Mouse (Mus musculus) frontal cortex, adult (tissue): ENCODE measurements around the gene Dnajc13.

Experiments
- ATAC-seq: cut with Nextera tagmentation; 2 replicates; pipeline ENCODE4 v1.9.2; 2017; ENCODE audit warnings: mild to moderate bottlenecking, moderate library complexity, mixed read lengths; ENCODE audit not compliant: low TSS enrichment

Gene Dnajc13

DNA sequence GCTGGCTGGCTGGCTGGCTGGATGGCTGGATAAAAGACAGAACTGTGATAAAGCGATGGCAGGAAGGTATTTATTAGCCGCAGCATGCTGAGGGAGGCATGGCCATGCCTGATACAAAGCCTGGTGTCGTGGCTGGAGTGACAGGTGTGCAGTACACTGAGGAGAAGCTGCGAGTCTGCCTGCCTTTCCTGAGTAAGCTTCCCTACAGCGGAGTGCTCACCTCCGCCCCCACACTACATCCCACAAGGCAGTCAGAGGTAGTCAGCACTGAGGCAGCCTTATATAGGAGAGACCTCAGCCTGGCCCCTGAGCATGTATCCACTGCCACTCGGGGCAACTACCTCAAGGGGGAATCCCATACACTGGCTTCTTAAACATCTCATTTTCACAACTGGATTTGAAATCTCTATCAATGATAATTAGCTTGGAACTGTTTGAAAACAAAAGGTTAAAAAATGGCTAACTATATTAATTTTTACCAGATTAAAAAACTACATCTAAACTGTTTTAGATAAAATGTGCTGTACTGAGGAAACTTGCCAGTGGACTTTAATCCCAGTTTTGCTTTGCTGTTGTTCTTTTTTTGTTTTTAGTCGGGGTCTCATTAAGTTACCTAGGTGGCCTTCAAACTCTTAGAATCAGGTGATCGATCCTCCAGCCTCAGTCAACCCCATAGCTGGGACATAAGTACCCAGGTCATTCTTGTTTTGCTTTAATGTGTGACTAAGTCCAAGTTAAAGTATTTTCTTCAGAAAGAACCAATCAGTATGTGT, 8.1 kb downstream of the Dnajc13 start:
- ATAC-seq, result peak; percentile 76; the same call in 1 of the 2 replicates

DNA sequence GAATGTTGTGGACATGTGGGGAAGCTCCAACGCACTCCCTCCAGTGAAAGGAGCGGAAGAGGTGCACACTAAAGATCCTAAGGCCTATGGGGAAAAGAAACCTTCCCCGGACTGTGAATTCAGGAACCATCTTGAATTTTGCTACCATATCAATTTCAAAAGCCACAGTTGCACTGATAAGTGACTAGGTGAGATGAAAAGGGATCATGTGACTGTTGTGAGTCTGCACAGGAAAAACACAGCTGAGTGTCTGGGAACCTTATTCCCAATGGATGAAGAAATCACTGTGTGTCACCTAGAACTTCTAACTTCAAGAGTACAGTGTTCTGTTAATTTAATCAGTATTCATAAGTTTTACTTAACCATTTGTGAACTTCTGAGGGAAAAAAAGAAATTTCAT, 10.1 kb downstream of the Dnajc13 start:
- no peak for ATAC-seq

DNA sequence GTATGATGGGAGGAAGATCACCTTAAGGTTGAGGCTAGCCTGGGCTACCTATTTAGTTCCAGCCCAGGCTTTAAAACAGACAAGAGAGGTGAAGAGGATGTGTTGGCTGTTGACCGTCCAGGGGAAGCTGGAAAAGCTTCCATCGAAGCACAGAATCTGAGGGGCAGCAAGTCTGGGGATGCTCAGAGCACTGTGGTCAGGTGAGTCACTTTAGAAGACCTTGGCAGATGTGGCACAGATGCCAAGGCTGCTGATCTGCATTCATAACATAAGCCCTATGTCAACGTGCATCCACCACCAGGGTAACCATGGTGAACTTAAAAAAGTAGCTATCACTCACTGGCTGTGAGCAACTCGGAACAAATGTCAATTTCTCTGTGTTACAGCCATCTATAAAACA, 11.0 kb downstream of the Dnajc13 start:
- ATAC-seq, result no peak

DNA sequence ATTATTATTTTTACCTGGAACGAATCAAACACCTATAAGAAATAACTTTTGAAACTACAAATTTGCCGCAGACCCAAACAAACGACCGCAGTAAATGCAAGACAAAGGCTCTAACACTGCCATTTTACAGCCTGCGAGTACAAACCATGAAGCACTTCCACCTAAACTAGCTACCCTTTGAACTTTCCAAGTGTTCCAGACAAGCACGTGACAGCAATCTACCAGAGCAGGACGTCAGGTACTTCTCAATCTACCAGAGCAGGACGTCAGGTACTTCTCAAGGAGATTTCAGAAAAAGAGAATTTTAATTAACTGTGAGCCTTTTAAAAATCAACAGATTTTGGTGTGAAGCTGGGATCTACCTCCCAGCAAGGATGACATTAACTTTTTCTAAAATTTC, 11.6 kb downstream of the Dnajc13 start:
- ATAC-seq, result no peak

DNA sequence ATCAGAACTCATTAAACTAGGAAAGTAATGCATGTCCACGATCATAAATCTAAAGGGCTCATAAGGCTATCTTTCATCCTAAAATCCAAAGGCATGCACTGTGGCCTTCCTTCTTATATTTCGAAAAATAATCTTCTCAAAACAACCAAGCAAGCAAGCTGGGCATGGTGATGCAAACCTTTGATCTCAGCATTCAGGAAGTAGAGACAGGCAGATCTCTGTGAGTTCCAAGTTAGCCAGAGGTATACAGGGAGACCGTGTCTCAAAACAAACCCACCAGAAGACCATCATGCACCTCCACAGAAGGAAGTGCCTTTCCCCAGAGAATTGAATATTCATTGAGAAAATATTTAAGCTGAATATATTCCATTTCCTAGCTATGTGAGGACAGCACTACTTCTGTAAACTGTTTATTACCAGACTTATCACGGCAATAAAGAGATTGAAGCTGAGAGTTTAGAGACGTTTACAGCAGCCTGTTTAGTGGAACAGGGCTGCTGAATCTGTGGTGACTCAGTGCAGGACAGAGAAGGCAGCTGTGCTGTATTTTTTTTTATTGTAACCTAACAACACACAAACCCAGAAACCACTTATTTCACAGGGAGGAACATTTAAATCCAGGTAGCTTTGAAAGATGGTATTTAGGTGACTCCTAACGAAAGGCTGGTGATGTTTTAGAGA, 15.3 kb downstream of the Dnajc13 start:
- no peak for ATAC-seq

DNA sequence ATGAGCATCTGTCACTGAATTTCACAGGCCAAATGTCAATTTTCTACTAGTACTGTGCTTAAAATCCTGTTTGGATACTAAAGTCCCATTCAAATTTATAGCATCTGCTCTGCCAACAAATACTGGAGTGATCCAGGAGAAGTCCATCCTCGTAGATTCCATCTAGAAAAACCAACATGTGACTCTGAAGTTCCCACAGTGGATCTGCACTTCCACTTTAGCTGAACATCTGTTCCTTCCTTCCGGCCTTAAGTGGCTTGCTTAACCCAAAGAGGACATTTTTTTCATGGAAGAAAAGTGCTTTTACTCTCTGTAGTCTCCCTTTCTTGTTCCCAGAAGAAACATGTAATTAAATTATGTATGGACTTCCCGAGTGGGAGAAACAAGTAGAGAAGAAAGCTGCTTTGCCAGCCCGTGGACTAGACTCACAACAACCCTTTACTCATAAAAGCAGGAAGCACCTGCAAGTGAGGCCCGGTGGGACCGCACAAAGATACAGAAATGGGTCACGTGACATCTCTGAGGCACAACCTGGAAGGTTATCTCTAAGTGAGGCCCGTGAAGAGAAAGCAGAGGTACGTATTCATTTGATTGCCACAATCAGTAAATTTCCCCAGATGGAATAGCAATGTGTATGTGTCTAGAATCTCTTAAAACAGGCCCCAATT, 18.8 kb downstream of the Dnajc13 start:
- no peak for ATAC-seq

DNA sequence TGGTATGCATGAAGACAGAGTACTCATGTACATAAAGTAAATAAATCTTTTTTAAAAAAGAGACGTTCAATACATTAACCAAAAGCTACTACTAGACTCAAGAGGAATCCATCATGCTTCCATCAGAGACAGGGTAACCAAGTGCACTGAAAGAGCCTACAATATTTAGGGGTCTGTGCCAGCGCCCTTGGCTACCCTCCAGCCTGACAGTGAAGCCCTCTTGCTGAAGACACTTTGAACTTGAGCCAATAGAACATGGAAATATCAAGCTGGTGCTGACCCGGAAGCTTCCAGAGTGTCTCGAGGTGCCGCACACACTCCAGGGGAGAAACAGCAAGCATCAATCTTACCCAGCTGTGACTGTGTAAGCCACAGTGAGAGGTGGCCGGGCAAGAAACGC, 22.6 kb downstream of the Dnajc13 start:
- no peak for ATAC-seq

DNA sequence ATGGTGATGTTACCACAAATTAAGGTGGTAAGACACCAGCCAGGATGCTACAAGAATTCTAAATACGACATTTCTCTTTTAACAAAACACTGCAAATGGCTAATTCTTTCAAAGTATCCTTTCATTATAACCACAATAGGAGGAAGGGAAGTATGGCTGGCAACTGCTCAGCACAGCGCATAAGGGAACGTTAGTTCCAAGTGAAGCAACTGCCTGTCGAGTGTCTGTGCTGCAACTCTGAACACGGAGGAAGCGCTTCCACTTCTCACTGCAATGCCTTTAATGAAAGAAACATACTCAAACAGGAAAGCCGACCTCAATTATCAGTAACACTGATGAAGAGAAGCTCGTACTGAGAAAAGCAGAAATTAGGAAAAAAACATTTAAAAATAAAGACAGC, 23.7 kb downstream of the Dnajc13 start:
- no peak for ATAC-seq

DNA sequence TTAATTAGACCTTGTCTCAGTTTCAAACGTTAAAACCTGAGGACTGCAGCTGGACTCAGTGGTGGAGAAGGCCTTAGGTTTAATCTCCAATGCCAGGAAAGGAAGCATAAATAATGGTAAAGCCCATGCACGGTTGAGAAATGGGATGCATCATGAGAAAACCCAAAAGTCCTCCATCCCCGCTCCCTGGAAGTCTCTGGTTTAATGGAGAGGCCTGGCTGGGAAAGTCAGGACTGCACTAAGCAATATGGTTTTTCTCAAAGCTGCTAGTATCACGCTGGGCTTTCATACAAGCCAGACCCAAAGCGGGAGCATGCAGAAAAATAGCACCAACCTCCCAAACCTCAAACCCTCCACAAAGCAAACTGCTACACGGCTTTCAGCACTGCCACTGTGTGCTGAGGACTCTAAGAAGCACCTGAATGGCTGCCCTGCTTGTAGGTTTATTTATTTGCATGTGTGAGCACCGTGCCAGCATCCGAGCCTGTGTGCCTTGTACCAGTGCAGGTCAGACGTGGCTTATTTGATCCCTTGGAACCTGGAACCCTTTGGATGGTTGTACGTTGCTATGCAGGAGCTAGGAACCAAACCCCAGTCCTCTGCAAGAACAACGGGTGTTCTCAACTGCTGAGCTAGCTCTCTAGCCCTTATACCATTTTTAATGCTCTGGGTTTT, 26.3 kb downstream of the Dnajc13 start:
- ATAC-seq, result no peak

DNA sequence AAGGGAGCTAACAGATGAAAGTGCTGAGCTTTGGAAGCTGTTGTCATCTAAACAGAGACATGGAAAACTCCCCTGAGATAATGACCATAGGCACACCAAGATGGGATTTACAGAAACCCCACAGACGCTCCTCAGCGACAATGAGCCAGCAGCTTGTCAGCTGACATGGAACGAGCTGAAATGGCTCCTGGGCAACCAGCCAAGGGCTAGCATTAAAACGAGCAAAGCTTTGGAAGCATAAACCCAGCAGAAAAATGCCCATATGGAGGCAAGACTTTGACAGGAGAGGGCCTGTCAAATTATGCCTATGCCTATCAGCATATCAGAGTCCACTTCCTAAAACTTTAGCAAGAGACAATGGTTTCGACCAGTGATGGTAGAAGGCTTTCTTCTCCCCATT, 27.0 kb downstream of the Dnajc13 start:
- ATAC-seq, result no peak

DNA sequence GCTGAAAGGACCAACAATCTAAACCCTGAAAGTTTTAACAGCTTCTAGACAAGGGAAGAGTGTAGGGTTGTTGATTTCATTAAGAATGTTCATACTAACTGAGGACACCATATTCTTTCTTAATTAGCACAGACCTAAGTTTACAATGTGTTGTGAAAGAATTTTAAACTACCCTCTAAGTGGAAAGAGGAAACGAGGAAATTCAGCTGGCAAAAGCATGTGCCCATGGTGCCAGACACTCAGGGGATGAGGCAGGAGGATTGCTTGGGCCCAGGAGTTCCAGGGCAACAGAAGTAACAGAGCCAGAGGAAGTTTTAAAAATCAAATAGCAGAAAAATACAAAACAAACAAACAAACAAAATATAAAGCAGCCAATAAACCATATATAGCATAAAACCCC, 28.9 kb downstream of the Dnajc13 start:
- no peak for ATAC-seq

DNA sequence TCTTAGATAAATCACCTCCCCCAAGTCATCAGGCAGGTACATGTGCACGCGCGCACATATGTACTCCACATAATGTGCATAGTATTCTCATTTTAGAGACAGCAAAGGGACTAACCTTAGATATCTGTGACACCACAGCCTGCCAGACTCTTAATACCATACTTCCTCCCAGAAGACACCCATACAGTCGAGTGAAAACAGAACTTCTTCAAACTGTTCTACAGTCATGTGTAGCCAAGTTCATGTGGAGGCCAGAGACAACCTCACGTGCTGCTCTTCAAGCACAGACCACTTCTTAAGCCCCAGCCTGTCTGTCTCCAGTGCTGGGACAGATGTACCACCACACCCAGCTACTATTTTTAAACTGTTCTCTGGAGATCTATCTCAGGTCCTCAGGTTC, 29.7 kb downstream of the Dnajc13 start:
- ATAC-seq, result no peak

DNA sequence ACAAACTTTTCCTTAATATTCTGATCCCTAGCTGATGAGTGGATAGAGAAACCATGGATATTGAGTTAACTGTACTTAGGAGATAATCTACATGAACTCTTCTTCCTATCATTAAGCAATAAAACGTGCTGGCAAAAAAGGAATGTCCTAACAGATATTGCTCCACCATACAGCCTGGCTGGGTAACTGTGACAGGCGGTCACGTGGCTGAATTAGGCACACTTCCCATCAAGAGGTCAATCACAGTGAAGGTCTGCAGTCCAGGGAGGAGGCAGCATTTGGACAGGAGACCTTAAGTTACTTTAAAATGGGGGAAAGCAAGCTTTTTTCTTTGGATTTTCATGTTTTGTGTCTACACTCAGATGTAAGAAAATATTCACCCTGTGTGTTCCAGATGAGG, 30.7 kb downstream of the Dnajc13 start:
- ATAC-seq, result no peak

DNA sequence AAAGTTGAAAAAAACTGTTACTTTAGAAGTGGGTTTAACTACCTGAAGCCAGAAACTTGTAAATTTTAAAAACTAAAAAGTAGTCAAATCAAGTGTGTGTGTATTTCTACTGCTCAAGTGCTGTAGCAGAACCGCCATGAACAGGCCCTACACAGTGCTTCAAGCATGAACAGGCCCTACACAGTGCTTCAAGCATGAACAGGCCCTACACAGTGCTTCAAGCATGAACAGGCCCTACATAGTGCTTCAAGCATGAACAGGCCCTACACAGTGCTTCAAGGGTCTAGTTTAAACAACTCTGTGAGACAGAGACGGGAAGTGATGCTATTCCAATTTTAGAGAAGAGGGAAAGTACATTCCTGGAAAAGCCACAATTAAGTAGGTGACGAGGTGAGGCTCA, 51.3 kb downstream of the Dnajc13 start:
- no peak for ATAC-seq

DNA sequence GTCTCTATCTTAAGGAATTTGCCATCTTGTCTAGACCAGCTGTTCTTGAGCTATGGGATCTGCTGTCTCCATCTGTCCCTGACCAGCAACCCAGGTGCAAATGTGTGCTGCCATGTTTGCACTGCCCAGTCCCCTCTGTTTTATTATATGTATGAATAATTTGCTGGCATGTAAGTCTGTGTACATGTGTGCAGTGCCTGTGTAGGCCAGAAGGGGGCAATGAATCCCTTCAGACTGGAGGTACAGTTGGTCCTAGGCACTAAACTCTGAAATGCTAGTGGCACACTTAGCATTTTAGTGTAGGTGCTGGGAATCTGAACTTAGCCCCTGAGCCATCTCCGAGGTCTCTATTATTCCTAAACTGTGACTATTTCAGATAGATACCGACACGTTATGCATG, 58.9 kb downstream of the Dnajc13 start:
- ATAC-seq, result no peak; the same call in 1 of the 2 replicates

DNA sequence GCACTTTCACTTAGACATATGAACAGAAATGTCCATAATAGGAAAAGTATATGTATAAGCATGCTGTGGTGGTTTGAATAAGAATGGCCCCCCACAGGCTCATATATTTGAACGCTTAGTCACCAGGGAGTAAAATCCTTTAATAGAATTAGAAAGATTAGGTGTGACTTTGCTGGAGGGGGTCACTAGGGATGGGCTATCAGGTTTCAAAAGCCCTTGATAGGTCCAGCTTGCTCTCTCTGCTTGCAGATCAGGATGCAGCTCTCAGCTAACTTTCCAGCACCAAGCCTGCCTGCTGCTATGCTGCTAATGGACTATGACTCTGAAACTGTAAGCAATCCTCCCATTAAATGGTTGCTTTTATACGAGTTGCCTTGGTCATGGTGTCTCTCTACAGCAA, 68.2 kb downstream of the Dnajc13 start:
- no peak for ATAC-seq

DNA sequence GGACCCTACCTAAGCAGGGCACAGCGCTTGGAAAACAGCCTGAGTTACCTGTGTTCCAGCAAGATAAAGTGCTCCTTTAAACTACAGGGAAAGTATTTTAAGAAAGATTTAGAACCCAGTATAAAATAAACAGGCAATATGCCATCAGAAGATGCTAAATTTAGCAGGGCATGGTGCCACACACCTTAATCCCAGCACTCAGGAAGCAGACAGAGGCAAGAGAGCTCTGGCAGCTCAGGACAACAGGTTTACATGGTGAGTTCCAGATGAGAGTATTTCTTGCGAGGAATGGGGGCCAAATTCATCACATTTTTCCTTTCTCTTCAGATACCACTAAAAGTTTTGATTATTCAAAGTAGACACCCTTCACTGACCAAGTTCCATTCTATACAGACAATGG, 68.8 kb downstream of the Dnajc13 start:
- no peak for ATAC-seq

DNA sequence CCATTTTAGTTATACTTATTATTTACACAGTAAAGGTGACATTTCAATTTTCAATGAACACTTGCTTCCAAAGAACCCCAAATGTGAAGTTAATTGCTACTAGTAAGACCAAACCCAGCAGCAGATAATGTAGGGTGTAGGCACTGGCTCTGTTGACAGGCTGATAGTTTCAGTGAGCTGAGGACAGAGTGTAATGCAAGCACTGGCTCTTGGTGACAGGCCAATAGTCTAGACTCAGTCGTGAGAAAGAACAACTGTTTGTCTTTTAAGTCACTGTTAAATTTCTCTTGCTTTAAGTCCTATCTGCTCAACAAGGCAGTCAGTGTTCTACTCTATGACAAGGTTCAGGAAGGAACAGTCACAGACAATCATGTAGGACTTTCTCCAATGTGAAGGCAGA, 69.4 kb downstream of the Dnajc13 start:
- ATAC-seq, result no peak

DNA sequence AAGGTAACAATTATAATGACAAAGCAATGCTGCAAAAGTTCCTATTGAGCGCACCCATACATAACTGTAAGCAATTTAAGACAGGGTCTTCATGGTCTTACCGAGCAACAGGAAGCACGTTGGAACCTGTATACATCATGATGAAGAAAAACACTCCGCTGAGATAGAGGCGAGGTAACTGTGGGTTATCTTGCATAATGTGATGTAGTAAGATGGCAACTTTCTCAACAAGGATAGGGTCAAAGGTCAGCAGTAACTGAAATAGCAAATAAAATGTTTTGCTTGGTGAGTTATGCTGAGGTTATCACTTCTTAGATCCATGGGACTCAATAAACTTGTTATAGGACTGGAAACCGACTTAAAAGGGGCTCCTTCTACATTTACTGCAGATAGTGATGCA, 70.2 kb downstream of the Dnajc13 start:
- no peak for ATAC-seq

DNA sequence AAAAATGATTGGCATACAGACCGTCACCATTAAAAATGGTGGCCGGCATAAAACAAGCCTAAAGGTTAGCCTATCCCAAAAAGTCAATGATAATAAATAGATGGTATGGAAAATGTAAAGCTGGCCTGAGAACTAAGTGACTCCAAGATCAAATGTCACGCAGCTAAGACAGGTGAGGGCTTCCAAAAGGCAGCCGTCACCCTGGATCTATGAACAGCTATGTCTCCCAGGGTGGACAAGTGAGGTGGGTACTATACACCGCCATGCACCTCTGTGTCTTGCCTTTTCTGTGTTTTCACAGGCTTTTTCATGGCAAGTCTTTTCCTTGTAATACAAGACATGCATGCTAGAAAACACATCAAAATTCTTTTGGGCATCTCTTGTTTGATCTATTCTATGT, 73.1 kb downstream of the Dnajc13 start:
- no peak for ATAC-seq

DNA sequence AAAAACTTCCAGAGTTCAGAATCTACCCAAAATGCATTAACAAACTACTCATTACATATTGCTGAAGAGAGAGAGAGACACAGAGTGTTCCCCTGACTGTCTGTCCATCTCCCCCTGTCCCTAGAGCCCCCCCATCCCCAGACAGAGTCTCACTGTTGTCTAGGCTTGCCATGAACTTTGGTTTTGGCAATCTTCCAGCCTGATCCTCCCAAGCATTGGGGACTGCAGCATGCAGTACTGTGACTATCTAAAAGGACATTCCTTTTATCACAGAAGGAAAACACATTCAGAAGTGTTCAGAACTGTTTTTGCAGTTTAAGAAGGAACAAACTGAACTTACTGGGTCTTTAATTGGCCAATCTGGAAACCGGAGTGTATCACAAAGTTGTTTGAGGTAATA, 74.0 kb downstream of the Dnajc13 start:
- no peak for ATAC-seq

DNA sequence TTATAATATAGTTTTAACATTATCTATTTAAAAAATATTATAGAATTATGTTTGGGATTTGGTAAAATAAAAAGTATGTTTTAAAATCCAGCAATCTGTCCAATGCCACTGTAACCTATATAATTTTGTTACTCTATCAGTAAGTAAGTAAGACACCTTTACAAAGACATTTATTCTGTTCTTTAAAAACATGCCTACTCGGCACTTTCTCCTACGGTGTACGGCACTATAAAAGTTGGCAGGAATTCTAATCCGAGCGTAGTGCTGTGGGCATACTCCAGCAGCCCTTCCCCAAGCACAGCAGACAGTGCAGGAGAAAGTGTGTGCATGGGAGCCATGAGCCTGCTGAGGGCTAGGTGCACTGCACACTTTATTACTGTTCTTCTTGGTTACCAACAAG, 75.7 kb downstream of the Dnajc13 start:
- no peak for ATAC-seq

DNA sequence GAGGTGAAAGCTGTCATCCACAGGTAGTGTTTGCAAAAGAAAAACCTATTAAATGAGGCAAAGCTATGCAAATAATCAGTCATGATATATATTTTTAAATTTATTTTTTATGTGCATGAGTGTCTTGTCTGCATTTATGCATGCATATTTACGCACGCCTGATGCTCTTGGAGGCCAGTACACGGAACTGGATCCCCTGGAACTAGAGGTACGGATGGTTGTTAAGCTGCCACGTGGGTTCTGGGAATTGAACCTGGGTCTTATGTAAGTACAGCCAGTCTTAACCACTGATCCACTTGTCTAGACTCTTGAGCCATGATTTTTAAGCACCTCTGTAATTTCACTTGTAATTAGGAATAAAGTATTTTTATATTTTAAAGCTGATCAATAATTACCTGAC, 79.5 kb downstream of the Dnajc13 start:
- ATAC-seq, result no peak
